Mouse (Mus musculus) heart, embryonic 12.5 days (tissue): ENCODE data around the gene Zbbx. TPM values are rescaled to one million over a fixed set of nuclear protein-coding genes. Genes with fewer than 3 reads are reported as not detected.

ENCODE experiments used
- ATAC-seq: fragments of 200-750 bp; cut with Nextera tagmentation; 2 replicates; pipeline ENCODE4 v1.8.0; 2017; ENCODE audit warnings: moderate TSS enrichment, moderate library complexity; ENCODE audit not compliant: insufficient number of reproducible peaks, low FRiP score
- H3K27ac ChIP-seq: fragments of 300-500 bp; sonication (generic); 2 replicates; pipeline ENCODE4 v1.5.1; 2016; ENCODE audit warnings: mild to moderate bottlenecking, moderate library complexity; ENCODE audit not compliant: poor library complexity, severe bottlenecking
- H3K27me3 ChIP-seq: fragments of 300-500 bp; sonication (generic); replicated peaks from 2 replicates; pipeline ENCODE4 v1.6.1; 2016; ENCODE audit warnings: mild to moderate bottlenecking, moderate library complexity
- H3K36me3 ChIP-seq: fragments of 300-500 bp; sonication (generic); 2 replicates; pipeline ENCODE4 v1.6.1; 2016; ENCODE audit warnings: mild to moderate bottlenecking, moderate library complexity
- H3K4me1 ChIP-seq: fragments of 300-500 bp; sonication (generic); replicated peaks from 2 replicates; pipeline ENCODE4 v1.6.1; 2016; ENCODE audit warnings: mild to moderate bottlenecking
- H3K4me2 ChIP-seq: fragments of 300-500 bp; sonication (generic); 2 replicates; pipeline ENCODE4 v1.6.1; 2016; ENCODE audit warnings: mild to moderate bottlenecking, moderate library complexity
- H3K4me3 ChIP-seq: fragments of 300-500 bp; sonication (generic); 2 replicates; pipeline ENCODE4 v1.5.1; 2016; ENCODE audit warnings: mild to moderate bottlenecking
- H3K9ac ChIP-seq: fragments of 300-500 bp; sonication (generic); 2 replicates; pipeline ENCODE4 v1.6.1; 2016; ENCODE audit warnings: mild to moderate bottlenecking, moderate library complexity
- H3K9me3 ChIP-seq: fragments of 300-500 bp; sonication (generic); replicated peaks from 2 replicates; pipeline ENCODE4 v1.6.1; 2016; ENCODE audit warnings: mild to moderate bottlenecking, moderate library complexity
- WGBS: fragments of 180-500 bp; shearing (Covaris S2); methylation state at CpG from one replicate; pipeline ENCODE4 v1.1.7; 2016; 5-methylcytosine and 5-hydroxymethylcytosine counted together
- polyA plus RNA-seq: library from polyadenylated mRNA; unstranded; fragments of >200 nt; fragmentation: Nextera tagmentation; extraction: Ambion mirVana; gene quantifications from 2 replicates; pipeline ENCODE4 v1.2.1, GENCODE M21; 2016

Zbbx gene
- not detected in 2 replicates for polyA plus RNA-seq

DNA sequence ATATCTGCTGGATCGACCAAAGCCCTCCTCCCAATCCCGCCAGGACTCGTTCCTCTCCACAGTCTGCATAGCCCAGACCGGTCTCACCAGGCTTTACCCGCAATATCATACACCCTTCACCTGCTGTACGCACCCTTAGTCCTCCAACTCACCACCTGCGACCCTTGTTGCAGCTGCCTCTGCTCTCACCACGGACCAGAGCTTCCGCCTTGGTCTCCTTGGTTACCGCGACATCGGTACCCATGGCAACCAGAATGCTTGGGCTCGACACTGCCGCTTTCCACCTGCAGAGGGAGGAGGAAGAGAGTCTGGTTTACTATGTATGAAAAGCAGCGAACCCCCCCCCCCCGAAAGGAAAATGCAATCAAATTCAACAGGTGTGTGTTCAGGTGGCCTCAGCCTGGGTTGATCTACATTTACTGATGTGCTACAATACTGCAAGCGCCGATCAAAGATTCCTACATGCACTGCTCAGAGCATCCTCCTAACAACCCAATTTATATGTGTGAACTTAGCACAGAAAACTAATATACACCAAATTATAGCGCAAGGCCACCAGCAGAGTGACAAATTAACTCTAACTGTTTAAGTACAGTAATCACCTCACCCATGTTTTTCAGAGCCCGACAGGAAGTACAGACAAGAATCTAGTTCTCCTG is at the start of gene Zbbx:
Zbbx (minus strand) TSS at position 197 of the 659 bp plus-strand sequence.
- ATAC-seq, result peak; percentile 61; the same call in 1 of the 2 replicates
- peak within 1 kb of the TSS; percentile 41 for H3K4me3 ChIP-seq
- no peaks in the 10 kb centered on the region for H3K9me3 ChIP-seq
- H3K4me1 ChIP-seq, result no peaks in the 10 kb centered on the region
- H3K27me3 ChIP-seq, result no peaks in the 10 kb centered on the region
- 18% methylated on average over 20 of the region's 20 CpGs for WGBS
- H3K36me3 ChIP-seq, result no peaks in the 10 kb centered on the region
- no peak within 1 kb of the TSS for H3K27ac ChIP-seq
- no peak within 1 kb of the TSS for H3K9ac ChIP-seq
- H3K4me2 ChIP-seq, result peak within 1 kb of the TSS; percentile 79

DNA sequence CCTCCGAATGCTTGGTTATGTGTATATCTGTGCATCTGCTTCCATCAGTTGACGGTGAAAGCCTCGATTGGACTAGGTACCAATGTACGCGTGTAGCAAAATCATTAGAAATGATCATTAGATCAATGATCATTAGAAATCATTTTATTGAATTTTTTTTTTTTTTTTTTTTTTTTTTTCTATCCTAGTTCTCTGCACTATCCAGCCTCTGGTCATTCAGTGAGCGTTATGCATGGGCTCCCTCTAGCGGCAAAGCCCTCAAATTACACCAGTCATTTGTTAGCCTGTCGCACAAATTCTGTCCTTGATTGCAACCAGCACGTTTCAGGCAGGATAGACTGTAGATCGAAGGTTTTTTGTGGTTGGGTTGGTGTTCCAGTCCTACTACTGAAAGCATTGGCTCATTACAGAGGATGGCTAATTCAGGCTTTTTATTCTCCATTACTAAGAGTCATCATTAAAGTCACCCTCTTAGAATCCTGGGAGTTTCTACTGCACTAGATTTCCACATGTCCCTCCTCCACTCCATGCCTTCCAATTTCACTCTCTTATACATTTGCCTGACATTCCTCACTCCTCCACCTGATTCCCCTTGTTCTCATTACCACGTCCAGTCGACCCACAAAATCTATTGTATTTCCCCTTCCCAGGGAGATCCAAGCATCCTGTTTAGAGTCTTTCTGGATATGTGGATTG is 38.1 kb upstream of the Zbbx start:
- H3K27me3 ChIP-seq, result no peaks in the 10 kb centered on the region
- no peaks in the 10 kb centered on the region for H3K4me1 ChIP-seq
- no peak overlapping the region for H3K9ac ChIP-seq
- no peaks in the 10 kb centered on the region for H3K9me3 ChIP-seq
- WGBS, result 34% methylated on average over 12 of the region's 12 CpGs
- H3K27ac ChIP-seq, result no peak overlapping the region
- no peak overlapping the region for H3K4me2 ChIP-seq
- no peak overlapping the region for H3K4me3 ChIP-seq
- no peak for ATAC-seq
- no peaks in the 10 kb centered on the region for H3K36me3 ChIP-seq

DNA sequence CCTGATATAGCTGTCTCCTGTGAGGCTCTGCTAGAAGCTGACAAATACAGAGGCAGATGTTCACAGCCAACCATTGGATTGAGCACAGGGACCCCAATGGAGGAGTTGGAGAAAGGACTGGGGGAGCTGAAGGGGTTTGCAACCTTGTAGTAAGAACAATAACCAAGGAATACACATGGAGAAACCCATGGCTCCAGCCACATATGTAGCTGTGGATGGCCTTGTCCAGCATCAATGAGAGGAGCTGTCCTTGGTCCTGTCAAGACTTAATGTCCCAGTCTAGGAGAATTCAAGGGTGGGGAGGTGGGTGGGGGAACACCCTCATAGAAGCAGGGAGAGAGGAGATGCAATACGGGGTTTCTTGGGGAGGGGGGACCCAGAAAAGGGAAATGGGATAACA is 17.8 kb upstream of the Zbbx start:
- no peak for ATAC-seq
- WGBS, result 78% methylated on average over 1 of the region's 1 CpGs
- H3K36me3 ChIP-seq, result no peaks in the 10 kb centered on the region

DNA sequence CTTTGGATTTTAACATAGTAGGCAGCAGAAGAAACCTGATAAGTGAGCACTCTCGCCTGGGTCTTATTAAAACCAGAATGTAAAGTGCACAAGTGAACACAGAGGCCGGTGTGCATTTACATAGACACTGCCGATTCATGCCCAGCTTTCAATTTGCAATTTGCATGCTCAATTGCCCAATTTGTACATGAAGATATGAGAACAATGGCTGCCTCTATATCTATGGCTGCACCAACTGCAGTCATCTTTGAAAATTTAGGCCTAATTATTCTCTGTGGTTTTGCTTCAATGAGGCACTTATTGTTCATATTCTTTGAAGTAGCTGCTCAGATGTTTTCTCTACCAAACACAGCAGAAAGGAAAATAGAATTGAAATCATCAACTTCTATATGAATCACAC is 23.0 kb downstream of the Zbbx start:
- Histone ChIP-seq H3K27ac (no peak overlapping the region), H3K36me3 (no peaks in the 10 kb centered on the region), H3K4me1 (no peaks in the 10 kb centered on the region), H3K4me2 (no peak overlapping the region), H3K9ac (no peak overlapping the region), H3K27me3 (no peaks in the 10 kb centered on the region), H3K4me3 (no peak overlapping the region), H3K9me3 (no peaks in the 10 kb centered on the region)
- ATAC-seq, result no peak
- WGBS, result 65% methylated on average over 3 of the region's 3 CpGs

More for the DNA sequence above, 17.8 kb upstream of the Zbbx start:
- Histone ChIP-seq H3K27me3 (no peaks in the 10 kb centered on the region), H3K9ac (no peak overlapping the region), H3K9me3 (0 out of 2 replicates have a peak, but pooled peaks cover 2% of the 10 kb centered on the region), H3K4me2 (no peak overlapping the region), H3K27ac (no peak overlapping the region), H3K4me1 (no peaks in the 10 kb centered on the region), H3K4me3 (no peak overlapping the region)

DNA sequence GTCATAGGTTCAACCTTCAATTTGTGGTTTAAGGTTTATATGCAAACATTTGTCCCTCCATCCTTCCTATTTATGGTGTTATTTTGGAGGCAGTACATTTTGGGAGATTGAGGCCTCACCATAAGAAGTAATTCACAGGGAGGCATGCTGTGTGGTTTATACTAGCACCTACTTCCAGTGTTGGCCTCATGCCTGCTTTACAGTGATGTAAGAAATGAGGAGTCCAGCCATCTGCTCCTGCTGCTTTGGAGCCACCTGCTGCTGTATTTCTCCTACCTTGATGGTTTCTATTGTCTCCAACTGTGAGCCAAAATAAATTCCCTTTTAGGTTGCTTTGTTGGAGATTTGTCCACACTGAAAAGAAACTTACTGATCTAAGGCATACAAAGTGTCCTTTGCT is 60.0 kb downstream of the Zbbx start:
- Histone ChIP-seq H3K9me3 (no peaks in the 10 kb centered on the region), H3K9ac (no peak overlapping the region), H3K4me3 (no peak overlapping the region), H3K27ac (no peak overlapping the region), H3K27me3 (no peaks in the 10 kb centered on the region), H3K4me1 (no peaks in the 10 kb centered on the region), H3K36me3 (no peaks in the 10 kb centered on the region), H3K4me2 (no peak overlapping the region)
- no peak for ATAC-seq

DNA sequence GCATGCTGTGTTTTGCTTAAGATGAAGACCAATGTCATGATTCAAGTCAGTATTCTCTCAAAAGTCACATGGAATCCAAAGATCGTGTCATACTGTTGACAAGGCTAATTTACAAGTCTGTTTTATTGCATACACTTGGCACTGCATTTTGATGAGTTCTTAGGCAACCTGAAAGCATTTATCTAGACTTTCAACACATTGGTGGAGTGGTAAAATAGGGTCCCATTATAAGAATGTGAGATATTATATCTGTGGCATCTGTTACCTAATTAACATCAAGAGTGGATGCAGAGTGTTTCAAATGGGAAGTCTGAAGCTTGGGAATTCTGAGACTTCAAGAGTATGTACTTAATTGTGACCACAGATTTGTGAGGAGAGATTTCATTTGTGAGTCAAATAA is 79.1 kb downstream of the Zbbx start:
- H3K27me3 ChIP-seq, result no peaks in the 10 kb centered on the region
- no peak overlapping the region for H3K27ac ChIP-seq
- H3K4me3 ChIP-seq, result no peak overlapping the region
- no peak for ATAC-seq
- H3K9ac ChIP-seq, result no peak overlapping the region
- H3K9me3 ChIP-seq, result no peaks in the 10 kb centered on the region
- no peak overlapping the region for H3K4me2 ChIP-seq
- no peaks in the 10 kb centered on the region for H3K4me1 ChIP-seq
- 66% methylated on average over 1 of the region's 1 CpGs for WGBS
- H3K36me3 ChIP-seq, result no peaks in the 10 kb centered on the region

DNA sequence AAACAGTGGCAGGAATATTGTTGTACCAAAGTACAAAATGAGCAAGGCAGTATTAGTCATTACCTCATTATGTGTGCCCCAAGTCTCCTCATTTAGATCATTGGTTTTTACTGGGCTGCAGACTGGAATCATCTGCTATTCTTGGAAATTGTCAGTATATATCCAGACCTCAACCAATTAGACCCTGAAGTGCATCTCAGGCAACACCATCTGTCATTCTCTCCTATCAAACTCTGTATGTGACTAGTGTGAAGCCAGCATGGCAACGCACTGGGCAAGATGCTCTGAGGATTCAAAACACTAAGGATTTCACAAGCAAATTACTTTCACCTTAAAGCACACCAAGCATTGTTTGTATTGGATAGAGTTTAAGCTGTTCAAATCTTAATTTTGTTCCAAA is 85.9 kb downstream of the Zbbx start:
- Histone ChIP-seq H3K36me3 (no peaks in the 10 kb centered on the region), H3K4me2 (no peak overlapping the region), H3K4me1 (no peaks in the 10 kb centered on the region), H3K4me3 (no peak overlapping the region), H3K27me3 (no peaks in the 10 kb centered on the region), H3K27ac (no peak overlapping the region), H3K9ac (no peak overlapping the region), H3K9me3 (no peaks in the 10 kb centered on the region)
- WGBS, result 51% methylated on average over 1 of the region's 1 CpGs
- ATAC-seq, result no peak

DNA sequence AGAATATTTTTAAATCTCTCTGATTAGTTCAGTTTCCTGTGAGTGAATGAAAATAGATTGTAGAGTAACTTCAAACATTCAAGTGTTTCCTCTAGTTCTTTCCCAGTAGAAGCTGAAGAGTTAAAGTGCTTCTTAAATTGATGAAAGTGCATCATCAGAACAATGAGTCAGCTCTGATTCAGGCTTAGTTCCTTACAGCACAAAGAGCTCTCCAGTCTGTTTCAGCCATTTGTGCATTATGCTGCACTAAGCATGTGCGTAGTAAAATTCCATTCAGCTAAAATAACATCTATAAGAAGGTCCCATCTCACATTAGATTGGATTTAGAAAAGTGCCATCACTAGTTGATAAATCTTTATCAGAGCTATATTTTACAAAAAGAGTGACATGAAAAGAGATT is 155.1 kb downstream of the Zbbx start:
- no peaks in the 10 kb centered on the region for H3K27me3 ChIP-seq

More for the DNA sequence above, 155.1 kb downstream of the Zbbx start:
- Histone ChIP-seq H3K4me2 (no peak overlapping the region), H3K36me3 (no peaks in the 10 kb centered on the region), H3K27ac (no peak overlapping the region), H3K9ac (no peak overlapping the region), H3K4me1 (no peaks in the 10 kb centered on the region), H3K4me3 (no peak overlapping the region), H3K9me3 (no peaks in the 10 kb centered on the region)
- WGBS, result 83% methylated on average over 1 of the region's 1 CpGs
- no peak for ATAC-seq

Other genes starting within 250 kb of the Zbbx start
- gene Serpini2, start 105.0 kb upstream of the Zbbx start, polyA plus RNA-seq, result not detected in 2 replicates